Mouse (Mus musculus) erythroblast, embryonic 14.5 days (primary cell): ENCODE measurements around the gene Gm20683.

Source experiments
- GATA1 ChIP-seq: IDR thresholded peaks from 2 replicates; pipeline ENCODE4 v1.6.1; 2012; ENCODE audit warnings: low read length, inconsistent platforms, mixed read lengths
- TAL1 ChIP-seq: IDR thresholded peaks from 3 replicates; pipeline ENCODE4 v1.6.1; 2012; ENCODE audit warnings: low read length, inconsistent platforms, mixed read lengths

DNA sequence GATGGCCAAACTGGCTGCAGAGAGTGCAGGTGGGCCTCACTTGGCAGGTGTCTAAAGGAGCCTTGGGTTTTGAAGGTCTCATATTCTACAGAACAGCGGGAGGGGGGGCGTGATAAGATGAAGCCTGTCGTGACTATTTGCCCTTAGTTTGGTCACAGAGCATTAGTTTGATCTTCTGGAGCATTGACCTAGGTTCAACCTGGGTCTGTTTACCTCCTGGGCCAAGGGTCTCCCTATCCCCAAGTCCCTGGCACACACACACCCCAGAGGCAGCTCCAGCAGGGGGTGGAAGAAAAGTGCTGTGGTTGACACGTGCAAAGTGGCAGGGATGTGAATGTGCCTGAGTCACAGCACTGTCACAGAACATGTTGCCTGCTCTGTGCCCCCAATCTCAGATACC is 30.7 kb downstream of the Gm20683 start:
- TF ChIP-seq GATA1 (no peak), TAL1 (no peak)
